Mouse (Mus musculus) left cerebral cortex, adult 8-10 months (tissue): ENCODE measurements around the gene Rrp8. TPM values are rescaled to one million over a fixed set of nuclear protein-coding genes. Genes with fewer than 3 reads are reported as not detected.

Experiments
- DNase-seq, 2 experiments: peaks; one replicate each; pipeline ENCODE4 v3.0.0; 2022; ENCODE audit warnings: low spot score in 2 of 2
- total RNA-seq, 4 experiments: library from RNA; stranded (reverse); gene quantifications; 2 replicates each; pipeline ENCODE4 v1.2.4; 2022

Rrp8 gene
- total RNA-seq, result 10 to 100 TPM; 12.5 to 15.5 (median 13.8) TPM

GRCm38 (mm10) chr7:105736911-105737521 is at the start of gene Rrp8:
Rrp8 (minus strand) TSS chr7:105737385.
- peak; percentile 17 to 34 for DNase-seq

GRCm38 (mm10) chr7:105786506-105787284 is 49.5 kb upstream of the Rrp8 start:
- DNase-seq, result no peak

GRCm38 (mm10) chr7:105784556-105784955 is 47.4 kb upstream of the Rrp8 start:
- no peak for DNase-seq

GRCm38 (mm10) chr7:105783861-105784260 is 46.7 kb upstream of the Rrp8 start:
- DNase-seq, result no peak

GRCm38 (mm10) chr7:105778553-105779265 is 41.5 kb upstream of the Rrp8 start:
- DNase-seq, result no peak

- no peak for DNase-seq
These were observed 40.8 kb upstream of the Rrp8 start for GRCm38 (mm10) chr7:105777797-105778552.

- no peak for DNase-seq
These were observed 40.1 kb upstream of the Rrp8 start for GRCm38 (mm10) chr7:105777316-105777715.

- no peak for DNase-seq
These were observed 38.8 kb upstream of the Rrp8 start for GRCm38 (mm10) chr7:105776026-105776425.

- DNase-seq, result no peak
These were observed 37.5 kb upstream of the Rrp8 start for GRCm38 (mm10) chr7:105774661-105775060.

- no peak for DNase-seq
These were observed 35.9 kb upstream of the Rrp8 start for GRCm38 (mm10) chr7:105773041-105773440.

- DNase-seq, result no peak
These were observed 35.1 kb upstream of the Rrp8 start for GRCm38 (mm10) chr7:105772331-105772730.

- DNase-seq, result no peak
These were observed 32.8 kb upstream of the Rrp8 start for GRCm38 (mm10) chr7:105769959-105770358.

GRCm38 (mm10) chr7:105767729-105768165 is 30.6 kb upstream of the Rrp8 start:
- no peak for DNase-seq

- DNase-seq, result no peak
These were observed 27.1 kb upstream of the Rrp8 start for GRCm38 (mm10) chr7:105764331-105764730.

GRCm38 (mm10) chr7:105762517-105763270 is 25.5 kb upstream of the Rrp8 start:
- no peak for DNase-seq

GRCm38 (mm10) chr7:105761813-105762484 is 24.8 kb upstream of the Rrp8 start:
- no peak for DNase-seq

- DNase-seq, result no peak
These were observed 16.1 kb upstream of the Rrp8 start for GRCm38 (mm10) chr7:105753281-105753680.

- DNase-seq, result no peak
These were observed 15.5 kb upstream of the Rrp8 start for GRCm38 (mm10) chr7:105752716-105753115.

- peak; percentile 83 to 95 for DNase-seq
These were observed 14.6 kb upstream of the Rrp8 start, which contains the start of gene Tpp1 for GRCm38 (mm10) chr7:105751491-105752433. Tpp1 (minus strand) TSS chr7:105752235.
